Mouse (Mus musculus) layer of hippocampus, adult 8-10 months (tissue): ENCODE results near the gene Sdsl. TPM values are rescaled to one million over a fixed set of nuclear protein-coding genes. Genes with fewer than 3 reads are reported as not detected.
A peak's percentile ranks its signal among the peaks of the same experiment; 100 is the strongest.

Source experiments
- DNase-seq, 2 experiments: peaks; one replicate each; pipeline ENCODE4 v3.0.0; 2022; ENCODE audit warnings: low spot score in 2 of 2
- total RNA-seq, 4 experiments: library from RNA; stranded (reverse); gene quantifications; 2 replicates each; pipeline ENCODE4 v1.2.4; 2022

Gene Sdsl
- total RNA-seq, 4 experiments from 2014 or later = 7.5 to 11.6 (median 10.6) TPM

GRCm38 (mm10) chr5:120495064-120495702, 22.6 kb upstream of the Sdsl start:
- DNase-seq = peak in 1 of 2 experiments; percentile 42

GRCm38 (mm10) chr5:120493873-120494395, 21.3 kb upstream of the Sdsl start:
- no peak for DNase-seq

- peak; percentile 36 to 57 for DNase-seq
Measured at GRCm38 (mm10) chr5:120493440-120493839, 20.8 kb upstream of the Sdsl start.

GRCm38 (mm10) chr5:120492437-120492836, 19.8 kb upstream of the Sdsl start:
- DNase-seq = no peak

DNA sequence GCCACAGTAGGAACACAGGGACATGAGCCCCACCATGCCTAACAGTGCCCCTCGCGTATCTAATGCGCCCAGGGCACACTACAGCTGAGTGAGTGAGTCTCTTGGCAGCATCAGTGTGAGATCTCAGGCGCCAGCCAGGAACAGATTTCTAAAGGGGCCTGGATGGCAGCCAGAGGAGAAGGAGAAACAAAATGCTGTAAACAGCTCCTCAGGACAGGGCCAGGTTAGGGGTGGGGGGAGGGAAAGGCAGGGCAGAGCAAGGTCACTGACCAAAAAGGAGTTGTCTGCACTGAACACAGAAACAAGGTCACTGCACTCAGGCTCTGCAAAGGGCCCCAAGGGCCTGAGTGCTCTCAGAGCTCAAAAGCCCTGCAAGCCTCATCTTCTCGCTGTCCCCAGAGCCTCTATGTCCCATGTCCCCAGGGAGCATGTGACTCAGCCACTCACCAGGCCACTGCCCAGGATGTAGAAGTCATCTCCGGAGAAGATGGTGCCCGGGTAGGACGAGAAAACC, 18.1 kb upstream of the Sdsl start:
- DNase-seq = peak in 1 of 2 experiments; percentile 68

DNA sequence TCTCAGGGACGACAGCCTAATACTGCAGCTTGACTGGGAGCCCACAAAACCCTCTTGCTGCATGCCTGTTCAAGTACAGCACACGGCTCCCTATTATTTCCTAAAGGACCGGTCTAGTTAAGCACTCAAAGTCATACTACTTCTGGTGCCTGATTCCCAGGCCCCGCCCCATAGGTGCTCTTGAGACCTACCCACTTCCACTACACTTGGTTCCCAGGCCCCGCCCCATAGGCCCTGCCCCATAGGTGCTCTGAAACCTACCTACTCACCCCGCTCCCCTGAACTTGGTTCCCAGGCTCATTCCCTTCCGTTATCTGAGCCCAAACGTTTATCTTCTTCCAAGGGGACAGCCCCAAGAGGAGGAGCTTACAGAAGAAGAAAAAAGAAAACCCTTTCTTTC, 15.2 kb upstream of the Sdsl start:
- DNase-seq = no peak

DNA sequence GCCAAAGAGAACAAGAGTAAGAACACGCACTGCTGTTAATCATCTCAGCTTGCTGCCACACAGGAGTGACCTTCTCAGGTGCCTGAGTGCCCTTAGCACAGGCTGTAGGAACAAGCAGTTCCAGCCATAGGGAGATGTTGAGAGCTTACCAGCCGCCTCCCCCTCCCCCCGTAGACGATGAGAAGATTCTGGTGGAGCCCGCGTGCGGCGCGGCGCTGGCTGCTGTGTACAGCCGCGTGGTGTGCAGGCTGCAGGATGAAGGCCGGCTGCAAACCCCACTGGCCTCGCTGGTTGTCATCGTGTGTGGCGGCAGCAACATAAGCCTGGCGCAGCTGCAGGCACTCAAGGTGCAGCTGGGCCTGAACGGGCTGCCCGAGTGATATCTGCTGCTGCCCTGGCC, 10.8 kb upstream of the Sdsl start:
- DNase-seq = no peak

GRCm38 (mm10) chr5:120481205-120481604, 8.6 kb upstream of the Sdsl start:
- DNase-seq = no peak

DNA sequence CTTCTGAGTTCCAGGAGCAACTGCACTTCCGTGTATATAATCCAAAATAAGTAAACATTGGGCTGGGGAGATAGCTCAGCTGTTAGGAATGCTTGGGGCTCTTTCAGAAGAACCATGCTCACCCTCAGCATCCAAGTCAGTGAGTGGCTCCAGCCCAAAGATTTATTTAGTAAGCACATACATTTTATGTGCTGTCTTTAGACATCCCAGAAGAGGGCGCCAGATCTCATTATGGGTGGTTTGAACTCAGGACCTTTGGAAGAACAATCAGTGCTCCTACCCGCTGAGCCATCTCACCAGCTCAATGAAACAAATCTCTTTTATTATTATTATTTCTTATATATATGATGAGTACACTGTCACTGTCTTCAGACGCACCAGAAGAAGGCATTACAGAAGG, 6.9 kb upstream of the Sdsl start:
- DNase-seq = no peak

GRCm38 (mm10) chr5:120477993-120478392, 5.4 kb upstream of the Sdsl start:
- DNase-seq = no peak

- no peak for DNase-seq
Measured at GRCm38 (mm10) chr5:120476296-120476695, 3.7 kb upstream of the Sdsl start, which contains the start of gene Sds. Gene Sds, plus strand, starts transcription at chr5:120476526.

- DNase-seq = no peak
Measured at GRCm38 (mm10) chr5:120475861-120476260, 3.3 kb upstream of the Sdsl start.

DNA sequence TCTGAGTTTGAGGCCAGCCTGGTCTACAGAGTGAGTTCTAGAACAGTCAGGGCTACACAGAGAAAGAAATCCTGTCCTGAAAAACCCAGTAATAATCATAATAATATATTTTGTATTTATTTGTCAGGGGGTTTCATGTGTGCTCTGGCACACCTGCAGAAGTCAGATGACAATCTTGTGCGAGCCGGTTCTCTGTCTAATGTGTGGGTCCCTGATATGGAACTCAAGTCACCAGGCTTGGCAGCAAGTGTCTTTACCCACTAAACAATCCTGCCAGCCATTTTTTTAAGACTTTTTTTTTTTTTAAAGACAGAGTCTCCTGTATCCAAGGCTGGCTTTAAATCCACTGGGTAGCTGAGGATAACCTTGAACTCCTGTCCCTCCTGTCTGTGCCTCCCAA, 751 bp upstream of the Sdsl start:
- DNase-seq = no peak

DNA sequence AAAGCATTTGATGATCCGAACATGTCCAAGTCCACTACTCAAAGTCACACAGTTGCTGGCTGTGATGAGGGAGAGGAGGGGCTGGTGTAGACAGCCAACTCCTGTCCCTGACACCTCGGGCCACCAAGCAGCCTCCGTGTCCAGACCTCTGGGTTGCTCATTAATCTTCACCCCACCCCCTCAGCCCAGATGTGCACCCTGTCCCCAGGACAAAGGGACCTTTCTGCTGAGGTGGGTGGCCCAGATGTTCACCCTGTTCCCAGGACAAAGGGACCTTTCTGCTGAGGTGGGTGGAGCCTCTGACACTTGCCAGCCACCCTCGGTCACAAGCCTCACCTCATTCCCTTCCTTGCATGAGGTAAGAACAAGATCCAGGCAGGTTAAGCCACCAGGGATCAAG, 1.1 kb downstream of the Sdsl start:
- no peak for DNase-seq

DNA sequence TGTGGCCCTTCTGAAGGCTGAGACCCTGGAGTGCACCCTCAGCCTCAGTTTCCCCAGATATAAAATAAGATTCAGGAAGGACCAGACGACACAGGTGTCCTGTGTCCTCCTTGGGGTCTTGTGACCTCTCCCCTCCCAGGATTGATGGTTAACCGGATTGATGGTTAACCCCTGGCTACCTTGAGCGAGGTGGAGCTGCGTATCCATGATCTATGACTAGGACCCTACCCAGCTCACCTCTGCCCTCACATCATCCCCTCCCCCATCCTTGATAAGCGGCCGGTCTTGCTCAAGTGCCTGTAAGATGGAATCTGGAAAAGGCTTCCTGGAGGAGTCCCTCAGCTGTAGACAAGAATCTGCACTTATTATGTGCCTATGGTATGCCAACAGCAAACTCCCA, 3.8 kb downstream of the Sdsl start:
- no peak for DNase-seq

GRCm38 (mm10) chr5:120468336-120468735, 4.3 kb downstream of the Sdsl start:
- DNase-seq = no peak

DNA sequence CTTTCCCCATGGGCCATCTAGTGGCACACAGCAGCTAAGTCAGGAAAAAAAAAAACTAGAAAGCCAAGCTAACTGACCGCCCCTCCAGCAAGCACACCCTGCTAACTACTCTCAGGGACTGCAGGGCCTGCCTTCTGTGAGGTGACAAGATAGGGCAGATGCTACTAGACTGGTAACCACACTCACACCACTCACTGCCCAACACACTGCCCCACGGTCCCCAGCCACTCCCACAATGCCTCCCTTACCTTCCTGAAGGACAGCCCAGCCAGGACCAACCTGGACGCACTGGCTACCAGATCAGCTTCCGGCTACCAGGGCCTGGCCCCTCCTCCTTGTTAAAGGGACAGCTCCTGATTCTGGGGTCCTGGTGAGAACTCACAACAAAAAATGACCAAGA, 5.6 kb downstream of the Sdsl start:
- DNase-seq = no peak

DNA sequence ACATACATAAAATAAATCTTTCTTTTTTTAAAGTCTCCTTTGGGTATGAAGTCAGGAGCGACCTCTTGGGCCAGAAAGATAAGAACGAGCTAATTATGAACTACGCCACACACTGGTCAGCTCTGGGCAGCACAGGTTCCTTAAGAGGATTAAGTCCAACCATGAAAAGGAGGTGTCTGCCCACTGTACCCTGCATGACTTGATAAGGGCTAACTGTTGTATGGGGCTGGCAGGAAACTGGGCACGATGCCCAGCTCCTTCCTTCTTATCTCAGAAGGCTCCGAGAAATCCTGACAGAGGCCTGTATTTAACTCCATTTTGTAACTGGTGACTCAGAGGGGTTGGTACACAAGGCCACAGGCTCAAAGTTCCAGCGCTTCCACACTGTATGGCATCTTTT, 6.8 kb downstream of the Sdsl start:
- DNase-seq = no peak

GRCm38 (mm10) chr5:120465062-120465461, 7.5 kb downstream of the Sdsl start:
- DNase-seq = no peak

GRCm38 (mm10) chr5:120464321-120464720, 8.3 kb downstream of the Sdsl start:
- no peak for DNase-seq

DNA sequence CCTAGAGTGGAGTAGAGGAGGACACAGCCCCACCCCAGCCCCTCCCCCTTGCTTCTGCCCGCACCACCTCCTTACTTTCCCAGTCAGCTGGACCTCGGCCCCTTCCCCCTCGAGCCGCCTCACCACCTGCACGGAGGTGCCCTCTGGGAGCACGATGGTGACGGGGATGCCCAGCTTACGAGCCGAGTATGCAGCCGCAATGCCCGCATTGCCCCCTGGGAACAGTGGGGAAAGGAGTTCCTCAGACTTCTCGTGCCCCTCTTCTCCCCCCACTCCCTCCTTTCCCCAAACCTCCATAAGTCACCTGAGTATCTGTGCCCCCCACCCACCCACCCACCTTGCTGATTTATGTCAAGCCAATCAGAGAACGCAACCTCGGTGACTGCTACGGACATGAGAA, 10.7 kb downstream of the Sdsl start:
- no peak for DNase-seq

DNA sequence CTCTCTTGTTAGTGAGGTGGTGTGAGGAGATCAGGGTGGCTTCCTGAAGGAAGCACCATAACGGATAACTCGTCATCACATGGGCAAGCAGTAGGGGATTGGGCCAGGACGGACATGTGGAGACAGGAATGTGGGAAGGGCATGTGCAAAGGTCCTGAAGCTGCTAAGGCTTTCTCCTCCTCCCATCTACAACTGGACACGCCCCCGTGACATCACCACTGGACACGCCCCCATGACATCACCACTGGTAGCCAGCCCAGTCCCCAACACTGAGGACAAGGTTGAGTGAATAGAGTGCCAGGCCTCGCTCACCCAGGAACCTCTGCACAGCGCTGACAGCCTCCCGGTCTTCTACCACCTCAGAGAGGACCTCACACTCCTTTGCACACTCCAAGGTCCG, 13.5 kb downstream of the Sdsl start:
- no peak for DNase-seq

DNA sequence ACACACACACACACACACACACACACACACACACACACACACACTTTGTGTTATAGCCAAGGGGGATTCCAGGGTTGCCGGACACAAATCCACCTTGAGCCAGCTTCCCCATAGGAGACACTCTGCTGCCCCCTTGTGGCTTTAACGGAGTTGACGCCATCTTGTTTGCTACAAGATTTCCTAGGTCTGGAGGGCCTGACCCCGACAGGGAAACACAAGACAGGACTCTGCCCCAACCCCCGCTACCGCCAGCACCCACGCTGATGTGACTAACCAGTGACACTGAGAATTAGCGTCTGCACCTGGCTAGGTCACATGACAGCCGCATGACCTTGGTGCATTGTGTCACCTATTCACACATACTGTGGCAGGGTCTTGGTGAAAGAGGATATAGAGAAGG, 15.0 kb downstream of the Sdsl start:
- peak in 1 of 2 experiments; percentile 53 for DNase-seq
